Mouse (Mus musculus): ENCODE measurements at regions not wholly inside any gene's neighbourhood (a gene's known extent, or its start where the extent isn't known, plus 50 kb on each side); places are given as distances from the start of the nearest gene placed in this dataset.

- DNase-seq (ENCODE audit: low spot score in 2 of 2) = peak; percentile 64 to 76
Observed at GRCm38 (mm10) chr1:41810318-41810964, 885.1 kb upstream of the Pou3f3 start.

- no peak for DNase-seq (ENCODE audit: low spot score in 2 of 2)
Observed at GRCm38 (mm10) chr1:41811130-41811529, 884.4 kb upstream of the Pou3f3 start.

- DNase-seq (ENCODE audit: low spot score in 2 of 2) = no peak
Observed at GRCm38 (mm10) chr1:41812071-41812470, 883.5 kb upstream of the Pou3f3 start.

GRCm38 (mm10) chr1:41814032-41815005 lies 881.2 kb upstream of the Pou3f3 start:
- DNase-seq (ENCODE audit: low spot score in 2 of 2) = no peak

- no peak for DNase-seq (ENCODE audit: low spot score in 2 of 2)
Observed at GRCm38 (mm10) chr1:41815021-41815420, 880.5 kb upstream of the Pou3f3 start.

GRCm38 (mm10) chr1:41822742-41823141 lies 872.8 kb upstream of the Pou3f3 start:
- DNase-seq (ENCODE audit: low spot score in 2 of 2) = no peak

- no peak for DNase-seq (ENCODE audit: low spot score in 2 of 2)
Observed at GRCm38 (mm10) chr1:41825223-41825622, 870.3 kb upstream of the Pou3f3 start.

- DNase-seq (ENCODE audit: low spot score in 2 of 2) = no peak
Observed at GRCm38 (mm10) chr1:41831641-41832040, 863.9 kb upstream of the Pou3f3 start.

All from left cerebral cortex, adult 18-20 months (tissue).